Mouse (Mus musculus) liver, adult 2 months (tissue): ENCODE results near the gene Gm10272.

ENCODE experiments used
- CTCF ChIP-seq: fragments of 200-500 bp; IDR thresholded peaks from 2 replicates; pipeline ENCODE4 v1.5.1; 2011; ENCODE audit warnings: low read depth, low read length, control low read depth
- POLR2A ChIP-seq: fragments of 200-500 bp; IDR thresholded peaks from 2 replicates; pipeline ENCODE4 v1.6.1; 2011; ENCODE audit warnings: low read length, control low read depth; ENCODE audit not compliant: insufficient read depth; ENCODE audit errors: extremely low read depth

DNA sequence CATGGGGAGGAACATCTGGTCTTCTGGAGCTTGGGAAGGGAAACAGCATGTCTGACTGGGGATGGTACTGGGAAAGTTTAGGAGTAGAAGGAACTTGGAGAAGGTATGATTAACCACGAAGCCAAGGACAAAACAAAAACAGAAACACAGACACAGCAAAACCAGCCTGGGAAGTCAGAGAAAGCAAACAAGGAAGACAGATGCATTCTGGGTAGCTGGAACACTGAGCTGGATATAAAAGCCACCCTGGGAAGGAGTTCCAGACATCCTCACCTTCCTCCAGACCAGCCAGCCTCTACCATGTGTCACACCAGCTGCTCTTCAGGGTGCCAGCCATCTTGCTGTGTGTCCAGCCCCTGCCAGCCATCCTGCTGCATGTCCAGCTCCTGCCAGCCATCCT is 9.1 kb downstream of the Gm10272 start, which contains the start of gene Gm10142:
- TF ChIP-seq POLR2A (no peak), CTCF (no peak)
